Mouse (Mus musculus) myocyte (in vitro differentiated cells): ENCODE data around the gene Slc37a1. TPM values are rescaled to one million over a fixed set of nuclear protein-coding genes. Genes with fewer than 3 reads are reported as not detected.

Experiments
- H3K27me3 ChIP-seq: one replicate; pipeline ENCODE4 v1.6.1; 2011; ENCODE audit not compliant: control insufficient read depth, insufficient read depth, insufficient read length
- H3K36me3 ChIP-seq: one replicate; pipeline ENCODE4 v1.6.1; 2011; ENCODE audit not compliant: control insufficient read depth, insufficient read depth
- H3K4me2 ChIP-seq: one replicate; pipeline ENCODE4 v1.6.1; 2011; ENCODE audit warnings: low read depth, control low read depth
- H3K4me3 ChIP-seq: one replicate; pipeline ENCODE4 v1.5.1; 2011; ENCODE audit warnings: mild to moderate bottlenecking, control low read depth, moderate library complexity
- H3K79me2 ChIP-seq: one replicate; pipeline ENCODE4 v1.6.1; 2011; ENCODE audit not compliant: control insufficient read depth, insufficient read depth
- H3ac ChIP-seq: one replicate; pipeline ENCODE4 v1.6.1; 2011; ENCODE audit not compliant: control insufficient read depth, insufficient read length
- CEBPB ChIP-seq: IDR thresholded peaks from 2 replicates; pipeline ENCODE4 v1.6.1; 2011; ENCODE audit warnings: mild to moderate bottlenecking, moderate library complexity; ENCODE audit not compliant: poor library complexity, insufficient read depth, severe bottlenecking
- E2F4 ChIP-seq: IDR thresholded peaks from one replicate; pipeline ENCODE4 v1.6.1; 2011; ENCODE audit warnings: mild to moderate bottlenecking, control low read depth, moderate library complexity; ENCODE audit not compliant: insufficient read depth
- MAX ChIP-seq: IDR thresholded peaks from one replicate; pipeline ENCODE4 v1.6.1; 2011; ENCODE audit warnings: low read depth, mild to moderate bottlenecking, control low read depth
- MYOD1 ChIP-seq, 3 experiments: IDR thresholded peaks; one replicate each; pipeline ENCODE4 v1.6.1; 2011; ENCODE audit warnings: control low read depth in 2 of 3, low read depth in 2 of 3, mild to moderate bottlenecking in 2 of 3, moderate library complexity in 1 of 3; ENCODE audit not compliant: insufficient read length in 2 of 3, control insufficient read depth in 1 of 3
- MYOG ChIP-seq, 3 experiments: IDR thresholded peaks; one replicate each; pipeline ENCODE4 v1.6.1; 2011; ENCODE audit warnings: control low read depth in 2 of 3, low read depth in 2 of 3, mild to moderate bottlenecking in 2 of 3; ENCODE audit not compliant: insufficient read length in 2 of 3, control insufficient read depth in 1 of 3, insufficient read depth in 1 of 3
- POLR2A ChIP-seq: IDR thresholded peaks from one replicate; pipeline ENCODE4 v1.6.1; 2011; ENCODE audit warnings: low read depth, mild to moderate bottlenecking, control low read depth, moderate library complexity; ENCODE audit not compliant: insufficient read length
- POLR2AphosphoS2 ChIP-seq: IDR thresholded peaks from one replicate; pipeline ENCODE4 v1.6.1; 2011; ENCODE audit warnings: low read depth, control low read depth; ENCODE audit not compliant: insufficient read length
- REST ChIP-seq: IDR thresholded peaks from one replicate; pipeline ENCODE4 v1.6.1; 2011; ENCODE audit warnings: mild to moderate bottlenecking, control low read depth, moderate library complexity; ENCODE audit not compliant: insufficient read depth, insufficient read length
- SRF ChIP-seq: IDR thresholded peaks from one replicate; pipeline ENCODE4 v1.6.1; 2011; ENCODE audit warnings: low read depth; ENCODE audit not compliant: control insufficient read depth, insufficient read length
- TCF12 ChIP-seq: IDR thresholded peaks from one replicate; pipeline ENCODE4 v1.6.1; 2011; ENCODE audit warnings: mild to moderate bottlenecking, control low read depth; ENCODE audit not compliant: poor library complexity, insufficient read depth, severe bottlenecking
- TCF3 ChIP-seq: IDR thresholded peaks from one replicate; pipeline ENCODE4 v1.6.1; 2011; ENCODE audit warnings: low read depth, control low read depth; ENCODE audit not compliant: insufficient read length
- USF1 ChIP-seq: IDR thresholded peaks from one replicate; pipeline ENCODE4 v1.6.1; 2011; ENCODE audit warnings: low read depth, mild to moderate bottlenecking, control low read depth, moderate library complexity
- polyA plus RNA-seq: library from polyadenylated mRNA; unstranded; fragments of >200 nt; fragmentation: generic; extraction: Trizol; gene quantifications from one replicate; pipeline ENCODE4 v1.2.1, GENCODE M21; 2012; ENCODE audit warnings: missing spikeins

Slc37a1 gene
- polyA plus RNA-seq, 1 experiment: 0.12 TPM

DNA sequence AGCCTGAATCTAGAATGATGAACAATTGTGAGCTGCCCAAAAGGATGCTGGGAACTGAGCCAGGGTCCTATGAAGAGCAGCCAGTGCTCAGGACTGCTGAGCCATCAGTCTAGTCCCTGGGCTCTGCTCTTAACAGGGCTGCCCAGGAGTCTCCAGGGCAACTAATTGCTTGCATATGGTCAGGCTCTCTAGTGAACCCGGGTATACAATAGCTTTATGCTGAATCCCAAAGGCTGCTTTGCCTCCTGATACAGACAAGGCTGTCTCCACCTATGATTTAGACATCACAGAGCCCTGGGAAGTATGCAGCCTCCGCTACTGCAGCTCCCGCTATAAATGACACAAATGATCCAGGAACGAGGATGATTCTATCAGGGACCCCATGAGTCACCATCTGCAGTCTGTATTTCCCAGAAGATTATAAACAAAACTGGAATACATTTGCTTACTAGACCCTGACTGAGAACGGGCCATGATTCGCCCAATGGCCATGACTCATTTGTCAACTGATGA lies 22.7 kb downstream of the Slc37a1 start:
- Histone ChIP-seq H3ac (no peak overlapping the region), H3K4me2 (peak overlapping the region; percentile 12), H3K4me3 (no peak overlapping the region), H3K79me2 (no peaks in the 10 kb centered on the region), H3K27me3 (peaks cover 11% of the 10 kb centered on the region), H3K36me3 (no peaks in the 10 kb centered on the region)
- TF ChIP-seq REST: no peak

DNA sequence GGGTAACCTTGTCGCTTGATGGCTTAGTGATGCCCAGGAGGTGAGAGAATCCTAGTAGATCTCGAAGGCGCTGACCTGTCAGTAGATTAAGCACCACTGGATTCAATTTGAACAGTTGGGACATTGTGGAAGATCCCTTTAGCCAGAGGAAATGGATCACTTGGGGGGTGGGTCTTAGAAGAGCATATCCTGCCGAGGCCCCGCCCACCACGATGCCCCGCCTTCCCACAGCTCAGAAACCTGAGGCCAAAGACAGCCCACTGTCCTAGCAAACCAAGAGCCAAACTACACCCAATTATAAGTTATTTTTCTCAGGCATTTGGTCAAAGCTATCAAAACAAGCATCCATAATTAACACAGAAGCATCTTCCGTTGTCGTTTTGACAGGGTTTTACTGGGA lies 24.5 kb downstream of the Slc37a1 start:
- no peak overlapping the region for H3K4me3 ChIP-seq
- H3K36me3 ChIP-seq: no peaks in the 10 kb centered on the region
- no peaks in the 10 kb centered on the region for H3K79me2 ChIP-seq
- TF ChIP-seq TCF12: no peak
- TF ChIP-seq MYOG (IDR thresholded peaks at IDR 0.05; ENCODE audit: control insufficient read depth in 1 of 3, insufficient read depth in 1 of 3, insufficient read length in 2 of 3, low read depth in 2 of 3): no peak
- no peak for TF ChIP-seq SRF
- no peak for TF ChIP-seq E2F4
- TF ChIP-seq USF1: no peak
- TF ChIP-seq REST: no peak
- no peak for TF ChIP-seq POLR2A
- TF ChIP-seq CEBPB: no peak
- no peak for TF ChIP-seq TCF3
- no peak for TF ChIP-seq MAX
- no peak for TF ChIP-seq MYOD1 (IDR thresholded peaks at IDR 0.05; ENCODE audit: control insufficient read depth in 1 of 3, insufficient read length in 2 of 3, low read depth in 2 of 3)
- TF ChIP-seq POLR2AphosphoS2: no peak
- no peak overlapping the region for H3K4me2 ChIP-seq
- H3ac ChIP-seq: no peak overlapping the region
- no peaks in the 10 kb centered on the region for H3K27me3 ChIP-seq

DNA sequence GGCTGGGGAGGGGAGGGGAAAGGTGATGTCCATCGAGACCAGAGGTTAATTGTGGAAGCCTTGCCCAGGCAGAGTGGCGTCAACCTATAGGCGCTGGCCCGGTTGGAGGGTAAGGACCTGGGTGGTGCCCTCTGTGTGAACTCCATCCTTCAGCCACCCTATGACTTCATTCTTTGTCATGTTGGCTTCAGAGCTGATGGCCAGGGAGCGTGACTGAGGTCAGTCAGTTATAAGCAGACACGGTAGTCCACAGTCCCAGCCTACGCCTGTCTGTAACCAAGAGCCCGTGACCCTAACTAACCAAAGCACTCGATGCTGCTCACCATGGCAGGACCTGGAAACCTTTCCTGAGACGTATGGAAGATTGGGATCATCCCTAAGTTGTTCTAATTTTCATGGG lies 26.1 kb downstream of the Slc37a1 start:
- TF ChIP-seq MYOD1 (IDR thresholded peaks at IDR 0.05; ENCODE audit: control insufficient read depth in 1 of 3, insufficient read length in 2 of 3, low read depth in 2 of 3) (no peak), MYOG (IDR thresholded peaks at IDR 0.05; ENCODE audit: control insufficient read depth in 1 of 3, insufficient read depth in 1 of 3, insufficient read length in 2 of 3, low read depth in 2 of 3) (no peak), MAX (no peak), POLR2AphosphoS2 (no peak), USF1 (no peak), SRF (no peak), TCF3 (no peak), REST (no peak), CEBPB (no peak), POLR2A (no peak), TCF12 (no peak), E2F4 (no peak)
- H3ac ChIP-seq: no peak overlapping the region
- H3K4me2 ChIP-seq: no peak overlapping the region
- H3K79me2 ChIP-seq: no peaks in the 10 kb centered on the region
- H3K4me3 ChIP-seq: no peak overlapping the region
- no peaks in the 10 kb centered on the region for H3K36me3 ChIP-seq
- no peaks in the 10 kb centered on the region for H3K27me3 ChIP-seq

DNA sequence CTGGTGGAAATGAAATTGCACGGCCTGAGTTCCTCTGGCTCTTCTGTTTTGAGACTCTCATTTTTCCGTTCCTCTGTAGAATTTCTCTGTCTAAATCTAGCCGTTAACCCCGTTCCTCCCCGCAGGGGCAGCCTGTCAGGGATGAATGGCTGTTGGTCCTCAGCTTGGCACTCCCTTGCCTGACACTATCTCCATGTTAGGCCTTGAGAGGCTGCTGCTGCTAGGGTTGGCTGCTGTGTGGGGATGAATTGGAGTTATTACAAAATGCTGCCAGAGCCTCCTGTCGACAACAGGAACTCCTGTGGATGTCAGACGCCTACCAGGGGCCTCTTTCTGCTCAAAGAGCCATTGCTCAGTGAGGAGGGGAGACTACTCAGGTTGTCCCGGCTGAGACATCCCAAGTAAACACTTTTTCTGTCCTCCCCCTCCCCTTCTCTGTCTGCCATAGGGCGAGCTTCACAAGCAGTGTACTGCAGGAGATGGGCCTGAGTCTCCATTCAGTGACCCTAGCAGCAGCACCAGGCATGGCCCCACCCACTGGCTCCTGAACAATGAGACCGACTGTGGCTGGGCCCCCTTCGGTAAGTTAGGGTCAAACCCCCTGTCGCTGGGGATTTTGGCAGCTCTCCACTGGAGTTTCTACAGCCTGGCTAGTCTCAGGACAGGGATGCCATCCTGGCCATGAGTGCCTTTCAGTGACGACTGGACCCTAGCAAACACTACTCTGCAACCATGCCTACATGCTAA lies 28.6 kb downstream of the Slc37a1 start:
- Histone ChIP-seq H3K4me2 (no peak overlapping the region), H3K4me3 (no peak overlapping the region), H3ac (no peak overlapping the region), H3K79me2 (no peaks in the 10 kb centered on the region), H3K27me3 (peaks cover 3% of the 10 kb centered on the region), H3K36me3 (no peaks in the 10 kb centered on the region)
- TF ChIP-seq TCF12: no peak
- TF ChIP-seq REST: no peak
- TF ChIP-seq E2F4: no peak
- TF ChIP-seq MAX: no peak
- no peak for TF ChIP-seq MYOD1 (IDR thresholded peaks at IDR 0.05; ENCODE audit: control insufficient read depth in 1 of 3, insufficient read length in 2 of 3, low read depth in 2 of 3)
- no peak for TF ChIP-seq CEBPB
- TF ChIP-seq TCF3: no peak

DNA sequence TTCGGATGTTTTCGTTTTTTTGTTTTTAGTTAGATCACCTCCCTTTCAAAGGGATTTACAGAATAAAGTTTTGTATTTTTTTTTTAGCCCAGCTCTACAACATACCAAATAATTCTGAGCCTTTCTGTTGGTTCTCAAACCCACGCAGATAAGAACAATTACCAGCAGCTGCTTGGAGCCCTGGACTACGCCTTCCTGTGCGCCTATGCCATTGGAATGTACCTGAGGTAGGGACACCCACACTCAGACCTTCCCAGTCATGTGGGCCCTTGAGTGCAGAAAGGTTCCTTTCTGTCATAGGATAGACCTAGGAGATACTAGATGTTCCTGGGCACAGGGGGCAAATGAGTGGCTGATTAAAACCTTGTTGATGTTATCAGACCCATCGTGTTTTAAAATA lies 29.4 kb downstream of the Slc37a1 start:
- H3K4me3 ChIP-seq: no peak overlapping the region

More for the DNA sequence above, 29.4 kb downstream of the Slc37a1 start:
- H3K36me3 ChIP-seq: no peaks in the 10 kb centered on the region
- H3ac ChIP-seq: no peak overlapping the region
- H3K27me3 ChIP-seq: peaks cover 3% of the 10 kb centered on the region
- no peak overlapping the region for H3K4me2 ChIP-seq
- no peaks in the 10 kb centered on the region for H3K79me2 ChIP-seq
- TF ChIP-seq TCF3 (no peak), USF1 (no peak), REST (no peak), TCF12 (no peak), MYOG (IDR thresholded peaks at IDR 0.05; ENCODE audit: control insufficient read depth in 1 of 3, insufficient read depth in 1 of 3, insufficient read length in 2 of 3, low read depth in 2 of 3) (no peak), POLR2A (no peak), MAX (no peak), POLR2AphosphoS2 (no peak), MYOD1 (IDR thresholded peaks at IDR 0.05; ENCODE audit: control insufficient read depth in 1 of 3, insufficient read length in 2 of 3, low read depth in 2 of 3) (no peak), SRF (no peak), CEBPB (no peak), E2F4 (no peak)
